Mouse (Mus musculus) gastrocnemius, postnatal 36 days (tissue): ENCODE results near the gene Zdhhc1. TPM values are rescaled to one million over a fixed set of nuclear protein-coding genes. Genes with fewer than 3 reads are reported as not detected.

Source experiments
- DNase-seq, 2 experiments: peaks; one replicate each; pipeline ENCODE4 v3.0.0; 2022
- intact Hi-C: fragments of 180-260 bp; cut with DNase I; formaldehyde crosslinking; loops from one replicate; pipeline ENCODE4 v1.15.1; 2025
- total RNA-seq, 2 experiments: library from RNA; stranded (reverse); gene quantifications; 2 replicates each; pipeline ENCODE4 v1.2.3; 2021

Zdhhc1 gene
- total RNA-seq, 2 experiments from 2014 or later: 8.1 to 8.3 TPM

GRCm38 (mm10) chr8:105483212-105484029 is 13.3 kb downstream of the Zdhhc1 start:
- intact Hi-C loops: loop anchor here (5.0 kb wide), 2 partner anchors 49 to 69 kb away; no protein-coding TSS in a partner anchor
- peak; percentile 69 to 71 for DNase-seq

GRCm38 (mm10) chr8:105482123-105482522 is 14.6 kb downstream of the Zdhhc1 start:
- intact Hi-C loops: loop anchor here (5.0 kb wide), 2 partner anchors 50 to 70 kb away; no protein-coding TSS in a partner anchor
- DNase-seq: no peak

- intact Hi-C loops: loop anchor here (5.0 kb wide), 2 partner anchors 51 to 71 kb away; no protein-coding TSS in a partner anchor
- DNase-seq: no peak
Observed at GRCm38 (mm10) chr8:105481453-105481852, 15.2 kb downstream of the Zdhhc1 start.

GRCm38 (mm10) chr8:105481013-105481412 is 15.7 kb downstream of the Zdhhc1 start:
- no peak for DNase-seq
- intact Hi-C loops: loop anchor here (5.0 kb wide), 2 partner anchors 51 to 71 kb away; no protein-coding TSS in a partner anchor

- intact Hi-C loops: loop anchor here (5.0 kb wide), 2 partner anchors 35 to 115 kb away; no protein-coding TSS in a partner anchor
- no peak for DNase-seq
Observed at GRCm38 (mm10) chr8:105477792-105478191, 18.9 kb downstream of the Zdhhc1 start.

GRCm38 (mm10) chr8:105476628-105477413 is 19.9 kb downstream of the Zdhhc1 start:
- intact Hi-C loops: loop anchor here (5.0 kb wide), 2 partner anchors 35 to 115 kb away; no protein-coding TSS in a partner anchor
- peak in 1 of 2 experiments; percentile 62 for DNase-seq

GRCm38 (mm10) chr8:105476161-105476560 is 20.5 kb downstream of the Zdhhc1 start:
- no peak for DNase-seq
- intact Hi-C loops: loop anchor here (5.0 kb wide), 2 partner anchors 34 to 114 kb away; no protein-coding TSS in a partner anchor

- intact Hi-C loops: loop anchor here (5.0 kb wide), 2 partner anchors 33 to 113 kb away; no protein-coding TSS in a partner anchor
- no peak for DNase-seq
Observed at GRCm38 (mm10) chr8:105475742-105476141, 21.0 kb downstream of the Zdhhc1 start.

- intact Hi-C loops: loop anchor here (5.0 kb wide), 2 partner anchors 33 to 113 kb away; no protein-coding TSS in a partner anchor
- DNase-seq: peak in 1 of 2 experiments; percentile 75
Observed at GRCm38 (mm10) chr8:105475254-105475653, 21.4 kb downstream of the Zdhhc1 start.

- intact Hi-C loops: loop anchor here (5.0 kb wide), 2 partner anchors 32 to 112 kb away; no protein-coding TSS in a partner anchor
- no peak for DNase-seq
Observed at GRCm38 (mm10) chr8:105474680-105475079, 22.0 kb downstream of the Zdhhc1 start.

- peak in 1 of 2 experiments; percentile 38 for DNase-seq
- intact Hi-C loops: no loop called here
Observed at GRCm38 (mm10) chr8:105473816-105474606, 22.7 kb downstream of the Zdhhc1 start.

- no peak for DNase-seq
- intact Hi-C loops: no loop called here
Observed at GRCm38 (mm10) chr8:105472983-105473382, 23.7 kb downstream of the Zdhhc1 start.

- intact Hi-C loops: no loop called here
- no peak for DNase-seq
Observed at GRCm38 (mm10) chr8:105472414-105472932, 24.2 kb downstream of the Zdhhc1 start.

GRCm38 (mm10) chr8:105471314-105472015 is 25.2 kb downstream of the Zdhhc1 start, which contains the start of gene Tppp3:
Gene Tppp3, minus strand, starts transcription at chr8:105471526.
- intact Hi-C loops: no loop called here

GRCm38 (mm10) chr8:105470681-105471313 is 25.9 kb downstream of the Zdhhc1 start:
- DNase-seq: no peak
- intact Hi-C loops: no loop called here

More at GRCm38 (mm10) chr8:105471314-105472015, 25.2 kb downstream of the Zdhhc1 start, which contains the start of gene Tppp3:
- peak; percentile 94 to 96 for DNase-seq

GRCm38 (mm10) chr8:105470262-105470661 is 26.4 kb downstream of the Zdhhc1 start:
- intact Hi-C loops: no loop called here
- no peak for DNase-seq

GRCm38 (mm10) chr8:105469816-105470215 is 26.9 kb downstream of the Zdhhc1 start:
- intact Hi-C loops: loop anchor here (2.0 kb wide), 1 partner anchor 65 kb away; no protein-coding TSS in a partner anchor

More at GRCm38 (mm10) chr8:105469816-105470215, 26.9 kb downstream of the Zdhhc1 start:
- no peak for DNase-seq
